Mouse (Mus musculus) spleen, adult 2 months (tissue): ENCODE data around the gene Arpp21. TPM values are rescaled to one million over a fixed set of nuclear protein-coding genes. Genes with fewer than 3 reads are reported as not detected.

Experiments used
- DNase-seq, 2 experiments: peaks; one replicate each; pipeline versions ENCODE4 v3.0.0 to v3.0.0-alpha.2; 2012 to 2021; ENCODE audit warnings: low spot score in 2 of 2, low read depth in 1 of 2
- H3K27ac ChIP-seq: fragments of 200-500 bp; 2 replicates; pipeline ENCODE4 v1.5.1; 2012; ENCODE audit warnings: low read length, inconsistent platforms; ENCODE audit not compliant: insufficient read depth
- H3K27me3 ChIP-seq: fragments of 200-500 bp; 2 replicates; pipeline ENCODE4 v1.6.1; 2012; ENCODE audit warnings: mild to moderate bottlenecking, moderate library complexity, low read length, inconsistent platforms; ENCODE audit not compliant: control insufficient read depth, insufficient read depth
- H3K36me3 ChIP-seq: fragments of 200-500 bp; 2 replicates; pipeline ENCODE4 v1.6.1; 2012; ENCODE audit warnings: mild to moderate bottlenecking, low read length, inconsistent platforms; ENCODE audit not compliant: control insufficient read depth, insufficient read depth
- H3K4me1 ChIP-seq: fragments of 200-500 bp; 2 replicates; pipeline ENCODE4 v1.6.1; 2011; ENCODE audit warnings: inconsistent platforms; ENCODE audit not compliant: control insufficient read depth, insufficient read depth, insufficient read length
- H3K4me3 ChIP-seq: fragments of 200-500 bp; 2 replicates; pipeline ENCODE4 v1.5.1; 2011; ENCODE audit warnings: mild to moderate bottlenecking, inconsistent platforms; ENCODE audit not compliant: insufficient read depth, insufficient read length; ENCODE audit errors: extremely low read depth
- CTCF ChIP-seq: fragments of 200-500 bp; IDR thresholded peaks from 2 replicates; pipeline ENCODE4 v1.5.1; 2011; ENCODE audit warnings: mild to moderate bottlenecking, inconsistent platforms; ENCODE audit not compliant: insufficient read depth, insufficient read length, insufficient replicate concordance; ENCODE audit errors: extremely low read depth
- POLR2A ChIP-seq: fragments of 200-500 bp; IDR thresholded peaks from 2 replicates; pipeline ENCODE4 v1.6.1; 2011; ENCODE audit warnings: low read depth, low read length, inconsistent platforms
- WGBS: fragments of 180-500 bp; shearing (Covaris S2); methylation state at CpG from one replicate; pipeline ENCODE4 v1.1.7; 2018; 5-methylcytosine and 5-hydroxymethylcytosine counted together
- polyA plus RNA-seq: library from polyadenylated mRNA; depleted of rRNA; stranded (reverse); fragments of >200 nt; gene quantifications from 2 replicates; pipeline ENCODE4 v1.2.3, GENCODE M21; 2012

Gene Arpp21
- polyA plus RNA-seq, 1 experiment: 0.42 TPM

DNA sequence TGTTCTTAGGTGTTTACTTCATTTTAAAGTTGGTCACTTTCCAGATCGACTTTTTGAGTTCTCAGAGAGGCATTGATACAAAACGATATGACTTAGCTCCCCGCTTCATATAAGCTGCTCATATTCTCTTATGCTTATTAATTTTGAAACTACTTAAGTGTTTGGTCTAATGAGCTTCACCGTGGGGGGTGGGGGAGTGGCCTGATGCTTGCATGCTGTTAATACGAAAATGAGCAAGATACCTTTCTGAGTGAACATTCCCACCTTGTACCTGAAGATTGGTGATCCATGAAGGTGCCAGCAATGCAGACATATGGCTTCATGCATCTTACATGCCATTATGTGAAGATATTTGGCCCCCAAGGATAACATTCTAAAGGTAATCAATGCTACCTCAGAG is 4.4 kb downstream of the Arpp21 start:
- WGBS: 57% methylated on average over 5 of the region's 5 CpGs

DNA sequence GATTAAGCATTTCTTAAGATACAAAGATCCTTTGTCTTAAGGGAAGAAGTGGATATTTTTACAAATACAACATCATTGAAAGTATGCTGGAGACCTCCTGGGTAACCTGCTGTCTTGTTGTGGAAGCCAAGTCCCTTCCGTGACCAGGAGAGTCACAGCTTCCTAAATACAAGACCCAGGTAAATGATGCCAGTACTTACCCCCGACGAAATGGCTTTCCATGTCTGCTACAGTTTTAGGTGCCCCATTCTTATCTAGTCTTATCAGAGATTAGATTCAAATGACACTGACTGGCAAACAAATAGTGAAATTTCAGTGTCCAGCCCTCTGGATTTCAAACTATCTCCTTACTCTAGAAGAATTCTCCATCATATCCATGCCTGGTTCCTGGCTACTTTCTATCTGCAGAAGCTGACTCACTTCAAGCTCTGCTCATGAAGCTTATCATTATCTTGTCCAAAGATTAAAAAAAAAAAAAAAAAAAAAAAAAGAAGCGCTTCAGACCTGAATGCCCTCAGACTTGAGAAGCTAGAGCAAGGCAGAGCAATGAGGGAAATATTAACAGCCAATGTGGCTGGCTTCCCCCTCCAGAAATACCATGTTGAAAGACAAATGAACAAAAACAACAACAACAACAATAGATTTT is 4.9 kb downstream of the Arpp21 start:
- Histone ChIP-seq H3K36me3 (no peaks in the 10 kb centered on the region), H3K4me1 (peaks cover 27% of the 10 kb centered on the region), H3K27me3 (peaks cover 13% of the 10 kb centered on the region), H3K27ac (no peak overlapping the region), H3K4me3 (no peak overlapping the region)
- 69% methylated on average over 4 of the region's 4 CpGs for WGBS
- no peak for TF ChIP-seq CTCF
- TF ChIP-seq POLR2A: no peak
- DNase-seq: no peak

More for the DNA sequence above, 4.4 kb downstream of the Arpp21 start:
- H3K36me3 ChIP-seq: no peaks in the 10 kb centered on the region
- no peak for TF ChIP-seq POLR2A
- no peak for TF ChIP-seq CTCF
- H3K27me3 ChIP-seq: peaks cover 15% of the 10 kb centered on the region
- H3K4me1 ChIP-seq: peaks cover 24% of the 10 kb centered on the region
- no peak overlapping the region for H3K27ac ChIP-seq
- no peak overlapping the region for H3K4me3 ChIP-seq
- no peak for DNase-seq

DNA sequence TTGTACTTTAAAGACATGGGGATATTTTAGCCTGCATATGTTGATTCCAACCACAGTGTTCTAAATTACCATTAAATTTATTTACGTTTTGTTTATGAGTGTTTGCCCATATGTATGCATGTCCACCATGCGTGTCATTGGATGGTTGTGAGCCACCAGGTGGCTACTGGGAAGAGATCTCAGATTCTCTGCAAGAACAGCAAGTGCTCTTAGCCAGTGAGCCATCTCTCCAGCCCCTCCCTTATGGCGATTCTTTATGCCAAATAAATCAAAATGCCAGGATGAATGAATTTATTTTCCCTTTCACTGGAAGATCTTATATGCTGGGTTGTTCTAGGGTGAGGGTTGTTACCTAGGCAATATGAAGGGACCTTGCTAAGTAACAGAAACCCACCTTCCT is 7.3 kb downstream of the Arpp21 start:
- no peaks in the 10 kb centered on the region for H3K36me3 ChIP-seq
- no peak overlapping the region for H3K4me3 ChIP-seq
- no peak overlapping the region for H3K27ac ChIP-seq
- TF ChIP-seq POLR2A (no peak), CTCF (no peak)
- WGBS: 77% methylated on average over 3 of the region's 3 CpGs
- no peaks in the 10 kb centered on the region for H3K27me3 ChIP-seq
- no peak for DNase-seq
- H3K4me1 ChIP-seq: peaks cover 12% of the 10 kb centered on the region; the same call in 1 of the 2 replicates

DNA sequence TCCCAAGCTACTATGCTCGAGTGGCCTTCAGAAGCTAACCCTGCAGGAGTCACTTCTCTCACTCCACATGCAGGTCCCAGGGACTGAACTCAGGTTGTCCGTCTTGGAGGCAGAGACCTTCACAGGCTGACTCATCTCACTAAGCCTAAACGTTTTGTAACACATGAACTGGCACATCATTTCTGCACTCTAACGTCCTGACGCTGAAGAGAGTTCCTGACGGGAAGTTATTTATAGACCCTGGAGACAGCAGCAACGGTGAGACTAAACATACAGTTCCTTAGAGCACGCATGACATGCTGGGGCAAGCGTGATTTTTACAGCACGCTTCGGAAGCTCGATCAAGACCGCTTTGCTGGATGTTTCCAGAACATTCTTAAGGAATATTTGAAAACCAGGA is 8.6 kb downstream of the Arpp21 start:
- H3K4me3 ChIP-seq: no peak overlapping the region
- TF ChIP-seq CTCF (no peak), POLR2A (no peak)
- no peak for DNase-seq

DNA sequence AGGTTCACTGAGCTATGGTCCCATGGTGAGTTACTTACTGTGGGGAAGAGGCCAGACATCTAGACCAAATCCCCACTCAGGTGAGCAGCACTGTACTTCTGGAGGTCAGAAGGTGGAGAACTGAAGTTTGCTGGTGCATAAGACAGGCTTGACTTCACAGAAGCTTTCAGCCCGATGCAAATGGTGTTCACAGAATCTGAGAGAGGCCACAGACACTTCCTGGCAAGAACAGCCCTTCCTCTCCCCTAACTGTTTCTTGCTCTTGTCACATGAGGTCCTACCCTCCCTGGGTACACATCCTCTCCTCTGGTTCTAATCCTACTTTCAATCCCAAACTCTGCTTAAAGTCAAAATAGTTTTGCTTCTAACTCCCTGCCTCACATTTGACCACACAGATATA is 9.2 kb downstream of the Arpp21 start:
- 0% methylated on average over 1 of the region's 1 CpGs for WGBS
- DNase-seq: no peak
- peaks cover 12% of the 10 kb centered on the region; the same call in 1 of the 2 replicates for H3K4me1 ChIP-seq

More for the DNA sequence above, 8.6 kb downstream of the Arpp21 start:
- Histone ChIP-seq H3K27ac (no peak overlapping the region), H3K36me3 (no peaks in the 10 kb centered on the region), H3K4me1 (peaks cover 12% of the 10 kb centered on the region; the same call in 1 of the 2 replicates), H3K27me3 (no peaks in the 10 kb centered on the region)
- WGBS: 14% methylated on average over 13 of the region's 13 CpGs

DNA sequence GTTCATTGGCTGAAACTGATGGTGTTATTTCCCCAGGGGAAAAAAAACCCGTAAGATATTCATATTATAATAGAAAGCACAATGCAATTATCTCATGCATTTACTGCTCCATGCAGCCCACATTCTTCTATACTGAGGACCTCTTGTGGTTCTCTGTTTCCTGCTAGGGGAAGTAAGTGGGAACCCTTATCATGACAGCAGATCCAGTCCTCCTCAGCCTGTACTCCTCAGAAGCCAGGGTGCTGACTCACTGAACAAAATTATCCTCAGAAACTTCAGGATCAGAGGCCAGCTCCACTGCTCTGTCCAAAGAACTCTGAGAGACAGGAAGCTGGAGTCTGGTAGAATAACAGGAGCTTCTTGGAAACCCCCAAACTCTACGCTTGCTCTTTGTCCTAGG is 10.7 kb downstream of the Arpp21 start:
- H3K4me1 ChIP-seq: peaks cover 12% of the 10 kb centered on the region; the same call in 1 of the 2 replicates
- no peak for TF ChIP-seq POLR2A
- TF ChIP-seq CTCF: no peak
- H3K36me3 ChIP-seq: no peaks in the 10 kb centered on the region
- no peak overlapping the region for H3K27ac ChIP-seq
- 29% methylated on average over 2 of the region's 2 CpGs for whole genome bisulfite sequencing
- no peak overlapping the region for H3K4me3 ChIP-seq
- DNase-seq: no peak
- no peaks in the 10 kb centered on the region for H3K27me3 ChIP-seq

More for the DNA sequence above, 9.2 kb downstream of the Arpp21 start:
- Histone ChIP-seq H3K27me3 (no peaks in the 10 kb centered on the region), H3K27ac (no peak overlapping the region), H3K36me3 (no peaks in the 10 kb centered on the region), H3K4me3 (no peak overlapping the region)
- no peak for TF ChIP-seq CTCF
- TF ChIP-seq POLR2A: no peak

DNA sequence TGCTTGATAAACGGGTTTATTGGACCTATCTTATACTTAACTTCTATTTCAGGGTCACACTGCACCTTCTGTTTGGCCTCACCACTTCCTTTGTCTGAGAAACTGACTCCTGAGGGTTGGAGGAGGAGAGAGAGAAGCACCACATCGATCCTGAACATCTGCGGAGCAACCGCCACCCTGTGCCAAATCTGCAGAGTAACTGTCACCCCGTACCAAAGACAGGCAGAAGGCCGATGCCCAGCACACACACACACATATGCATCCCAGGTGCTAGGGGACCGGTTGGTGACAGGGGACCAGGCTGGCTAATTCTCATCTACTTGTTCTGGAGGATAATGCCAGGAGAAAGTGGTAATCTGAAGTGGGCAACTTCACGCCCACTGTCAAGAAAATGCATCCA is 16.4 kb downstream of the Arpp21 start:
- 21% methylated on average over 8 of the region's 8 CpGs for WGBS
- H3K27ac ChIP-seq: no peak overlapping the region
- no peak for TF ChIP-seq CTCF
- no peak for TF ChIP-seq POLR2A
- no peaks in the 10 kb centered on the region for H3K27me3 ChIP-seq
- DNase-seq: no peak
- H3K36me3 ChIP-seq: no peaks in the 10 kb centered on the region
- no peak overlapping the region for H3K4me3 ChIP-seq
- H3K4me1 ChIP-seq: no peaks in the 10 kb centered on the region; the same call in 1 of the 2 replicates
